Mouse (Mus musculus) embryonic fibroblast, embryonic 13.5 days (primary cell): ENCODE data around the gene Agap1.

ENCODE experiments used
- CTCF ChIP-seq: IDR thresholded peaks from 2 replicates; pipeline ENCODE4 v1.5.1; 2011; ENCODE audit warnings: mild to moderate bottlenecking, control low read depth, low read length, moderate library complexity, borderline replicate concordance; ENCODE audit not compliant: insufficient read depth
- POLR2A ChIP-seq: IDR thresholded peaks from 2 replicates; pipeline ENCODE4 v1.6.1; 2011; ENCODE audit warnings: low read depth, mild to moderate bottlenecking, control low read depth, low read length, moderate library complexity

GRCm38 (mm10) chr1:89786793-89787192, 332.2 kb downstream of the Agap1 start:
- no peak for TF ChIP-seq CTCF
- TF ChIP-seq POLR2A, result no peak
